In the genomic region with DNA sequence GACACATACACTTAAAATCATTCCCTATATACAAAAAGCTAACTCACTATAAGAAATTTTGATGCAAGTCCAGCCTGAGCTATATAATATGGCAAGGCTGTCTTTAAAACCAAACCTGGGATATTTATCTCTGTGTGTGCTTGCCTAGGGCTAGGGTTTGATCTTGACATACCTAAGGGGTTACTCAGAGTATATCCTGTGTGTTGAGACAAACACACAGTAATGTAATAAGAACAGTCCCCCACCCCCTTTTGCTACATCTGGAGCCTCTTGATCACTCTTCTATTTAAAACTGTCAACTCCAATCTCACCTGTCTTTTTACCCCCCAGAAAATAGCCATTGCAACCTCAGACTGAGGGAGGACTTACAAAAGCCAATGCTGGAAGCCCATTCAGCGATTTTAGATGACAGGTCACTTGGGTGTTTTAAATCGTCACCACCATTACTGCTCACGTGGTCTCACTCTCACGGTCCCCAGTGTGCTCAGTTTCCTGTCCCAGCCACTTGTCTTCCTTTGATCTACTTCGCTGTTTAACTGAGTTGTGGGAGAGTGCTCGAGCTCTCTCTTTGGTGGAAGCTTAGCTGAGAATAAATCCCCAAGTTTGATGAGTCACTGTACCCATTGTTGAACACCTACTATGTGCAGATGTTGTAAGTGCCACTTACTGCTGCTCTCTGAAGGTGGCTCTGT, we compare ENCODE assay signal across 14 mouse cellular contexts.
A peak's percentile ranks its signal among the peaks of the same experiment; 100 is the strongest.
DNase-seq lines count a peak whose midpoint lies in the region; ATAC-seq lines count a peak whose summit lies in the region.
"Had no signal": no experiment of that assay in that cellular context is flagged by ENCODE, and none has a peak within 500 bp of the region (broad histone marks: within the 10 kb centered on the region; RNA-seq: fewer than 3 reads in every experiment).

No protein-coding gene starts in this region.

- no peaks in the 10 kb centered on the region for H3K9me3 ChIP-seq in embryonic facial prominence, embryonic 11.5 days (replicated peaks; ENCODE audit: control insufficient read depth, low read length)
- 0 out of 2 replicates have a peak, but pooled peaks cover 4% of the 10 kb centered on the region for H3K9me3 ChIP-seq in embryonic facial prominence, embryonic 10.5 days
- no peaks in the 10 kb centered on the region for H3K9me3 ChIP-seq in neural tube, embryonic 12.5 days
- no peaks in the 10 kb centered on the region for H3K9me3 ChIP-seq in neural tube, embryonic 15.5 days (replicated peaks)
- H3K9me3 ChIP-seq: limb, embryonic 13.5 days had no signal

- ATAC-seq in embryonic facial prominence, embryonic 11.5 days (replicated peaks; ENCODE audit: insufficient number of reproducible peaks, low FRiP score, low TSS enrichment, low read depth): no peak
- ATAC-seq in neural tube, embryonic 12.5 days (ENCODE audit: low FRiP score, low read depth): peak; percentile 41; the same call in 1 of the 2 replicates
- no peak for ATAC-seq in neural tube, embryonic 15.5 days (ENCODE audit: low FRiP score)
- ATAC-seq in erythroblast, adult 5-6 weeks (replicated peaks; ENCODE audit: low FRiP score, poor library complexity, severe bottlenecking): no peak
- ATAC-seq: forebrain, embryonic 14.5 days had no signal

- no peak overlapping the region for H3K4me3 ChIP-seq in embryonic facial prominence, embryonic 11.5 days (ENCODE audit: low read depth, low read length)
- no peak overlapping the region for H3K4me3 ChIP-seq in embryonic facial prominence, embryonic 10.5 days
- H3K4me3 ChIP-seq in neural tube, embryonic 12.5 days: no peak overlapping the region
- no peak overlapping the region for H3K4me3 ChIP-seq in neural tube, embryonic 15.5 days (replicated peaks)
- H3K4me3 ChIP-seq: hindbrain, embryonic 10.5 days; limb, embryonic 13.5 days had no signal

- H3K27me3 ChIP-seq in embryonic facial prominence, embryonic 11.5 days (ENCODE audit: control insufficient read depth, insufficient read depth, low read length): no peaks in the 10 kb centered on the region
- H3K27me3 ChIP-seq in embryonic facial prominence, embryonic 10.5 days (replicated peaks; ENCODE audit: low read depth, poor library complexity, severe bottlenecking): no peaks in the 10 kb centered on the region
- no peaks in the 10 kb centered on the region for H3K27me3 ChIP-seq in neural tube, embryonic 12.5 days (replicated peaks)
- H3K27me3 ChIP-seq in neural tube, embryonic 15.5 days (replicated peaks): no peaks in the 10 kb centered on the region
- H3K27me3 ChIP-seq: limb, embryonic 13.5 days had no signal

- 36% methylated on average over 6 of the region's 6 CpGs for WGBS in embryonic facial prominence, embryonic 11.5 days
- 42% methylated on average over 6 of the region's 6 CpGs for WGBS in embryonic facial prominence, embryonic 10.5 days
- WGBS in neural tube, embryonic 12.5 days: 22% methylated on average over 6 of the region's 6 CpGs
- WGBS in neural tube, embryonic 15.5 days: 30% methylated on average over 6 of the region's 6 CpGs

- H3K36me3 ChIP-seq in embryonic facial prominence, embryonic 11.5 days (replicated peaks; ENCODE audit: control insufficient read depth, insufficient read depth, low read depth, low read length): peaks cover 2% of the 10 kb centered on the region; the same call in 1 of the 2 replicates
- H3K36me3 ChIP-seq in embryonic facial prominence, embryonic 10.5 days (replicated peaks): peaks cover 49% of the 10 kb centered on the region
- H3K36me3 ChIP-seq in neural tube, embryonic 12.5 days: peaks cover 14% of the 10 kb centered on the region
- peaks cover 13% of the 10 kb centered on the region for H3K36me3 ChIP-seq in neural tube, embryonic 15.5 days

- peak; percentile 21 for DNase-seq in embryonic facial prominence, embryonic 11.5 days (ENCODE audit: low spot score)
- DNase-seq in embryonic facial prominence, embryonic 10.5 days (ENCODE audit: low spot score): no peak
- DNase-seq in lung, postnatal 10 days: peak; percentile 24
- peak; percentile 51 for DNase-seq in thymus, postnatal 14 days
- DNase-seq in ovary, postnatal 14 days (ENCODE audit: low spot score): no peak
- DNase-seq: adrenal gland, postnatal 36 days; cerebellum, postnatal 10 days; retina, postnatal 1 day had no signal

- H3K4me1 ChIP-seq in embryonic facial prominence, embryonic 11.5 days (ENCODE audit: control insufficient read depth, insufficient read depth, low read length): no peaks in the 10 kb centered on the region
- H3K4me1 ChIP-seq in embryonic facial prominence, embryonic 10.5 days: peaks cover 49% of the 10 kb centered on the region
- peaks cover 22% of the 10 kb centered on the region; the same call in 1 of the 2 replicates for H3K4me1 ChIP-seq in neural tube, embryonic 12.5 days
- H3K4me1 ChIP-seq in neural tube, embryonic 15.5 days: peaks cover 39% of the 10 kb centered on the region

- H3K4me2 ChIP-seq in embryonic facial prominence, embryonic 11.5 days (ENCODE audit: low read depth, low read length): no peak overlapping the region
- H3K4me2 ChIP-seq in neural tube, embryonic 12.5 days (replicated peaks): no peak overlapping the region
- H3K4me2 ChIP-seq in neural tube, embryonic 15.5 days: no peak overlapping the region
- H3K4me2 ChIP-seq: limb, embryonic 13.5 days had no signal

- H3K27ac ChIP-seq in embryonic facial prominence, embryonic 11.5 days (replicated peaks; ENCODE audit: low read depth, low read length): no peak overlapping the region
- no peak overlapping the region for H3K27ac ChIP-seq in embryonic facial prominence, embryonic 10.5 days (replicated peaks)
- no peak overlapping the region for H3K27ac ChIP-seq in neural tube, embryonic 12.5 days
- no peak overlapping the region for H3K27ac ChIP-seq in neural tube, embryonic 15.5 days (replicated peaks)
- H3K27ac ChIP-seq: hindbrain, embryonic 10.5 days; limb, embryonic 13.5 days had no signal

- no peak overlapping the region for H3K9ac ChIP-seq in embryonic facial prominence, embryonic 11.5 days (replicated peaks; ENCODE audit: low read length)
- H3K9ac ChIP-seq in neural tube, embryonic 12.5 days: no peak overlapping the region
- H3K9ac ChIP-seq in neural tube, embryonic 15.5 days (replicated peaks): no peak overlapping the region
- H3K9ac ChIP-seq: limb, embryonic 13.5 days had no signal

Comparison
In these comparisons a context has a peak if more than half of its experiments do, and no peak if none do; other contexts are left out.
1. DNase-seq: peak in embryonic facial prominence, embryonic 11.5 days (single experiment), lung, postnatal 10 days (single experiment) and thymus, postnatal 14 days (single experiment); none in embryonic facial prominence, embryonic 10.5 days (single experiment) and ovary, postnatal 14 days (single experiment).